Mouse (Mus musculus) spleen, adult 2 months (tissue): Measurements from ENCODE around the gene Trim25.

ENCODE experiments used
- CTCF ChIP-seq: fragments of 200-500 bp; IDR thresholded peaks from 2 replicates; pipeline ENCODE4 v1.5.1; 2011; ENCODE audit warnings: mild to moderate bottlenecking, inconsistent platforms; ENCODE audit not compliant: insufficient read depth, insufficient read length, insufficient replicate concordance; ENCODE audit errors: extremely low read depth
- POLR2A ChIP-seq: fragments of 200-500 bp; IDR thresholded peaks from 2 replicates; pipeline ENCODE4 v1.6.1; 2011; ENCODE audit warnings: low read depth, low read length, inconsistent platforms

DNA sequence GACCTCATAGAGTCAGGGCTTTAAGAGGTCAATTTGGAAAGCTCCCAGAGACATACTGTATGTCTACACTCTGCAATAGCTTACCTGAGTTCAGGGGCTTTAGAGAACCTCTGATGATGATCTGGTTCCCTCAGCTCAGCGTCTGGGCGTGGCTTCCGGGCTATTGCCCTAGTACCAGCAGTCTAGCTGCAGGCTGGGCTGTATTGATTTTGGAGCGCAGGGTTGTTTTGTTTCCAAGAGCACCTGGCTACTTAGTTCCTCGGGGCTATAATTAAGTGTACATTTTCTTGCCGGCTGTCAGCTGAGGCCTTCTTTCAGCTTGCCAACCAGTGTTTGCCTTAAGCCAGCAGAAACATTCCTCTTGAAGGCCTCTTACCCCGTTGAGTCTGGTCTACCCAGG lies 10.3 kb downstream of the Trim25 start:
- TF ChIP-seq POLR2A: no peak
- no peak for TF ChIP-seq CTCF
